Mouse (Mus musculus): ENCODE data around the gene Eef1akmt3.
A peak's percentile ranks its signal among the peaks of the same experiment; 100 is the strongest.

- TF ChIP-seq MYOG (IDR thresholded peaks at IDR 0.05; ENCODE audit: control insufficient read depth in 1 of 3, insufficient read depth in 1 of 3, insufficient read length in 2 of 3, low read depth in 2 of 3), result no peak
- peak; percentile 8 for TF ChIP-seq POLR2A (IDR thresholded peaks at IDR 0.05; ENCODE audit: insufficient read length, low read depth)
- no peak for TF ChIP-seq USF1 (IDR thresholded peaks at IDR 0.05; ENCODE audit: low read depth)
- no peak for TF ChIP-seq MAX (IDR thresholded peaks at IDR 0.05; ENCODE audit: low read depth)
- no peak for TF ChIP-seq MYOD1 (IDR thresholded peaks at IDR 0.05; ENCODE audit: control insufficient read depth in 1 of 3, insufficient read length in 2 of 3, low read depth in 2 of 3)
Measured at GRCm38 (mm10) chr10:127068360-127069038, 27.2 kb upstream of the Eef1akmt3 start.
